Mouse (Mus musculus): ENCODE data around the gene Arl6ip4. TPM values are rescaled to one million over a fixed set of nuclear protein-coding genes. Genes with fewer than 3 reads are reported as not detected.
A peak's percentile ranks its signal among the peaks of the same experiment; 100 is the strongest.

Arl6ip4 gene
- polyA plus RNA-seq, 1 experiment from 2014 or later = 106 TPM

DNA sequence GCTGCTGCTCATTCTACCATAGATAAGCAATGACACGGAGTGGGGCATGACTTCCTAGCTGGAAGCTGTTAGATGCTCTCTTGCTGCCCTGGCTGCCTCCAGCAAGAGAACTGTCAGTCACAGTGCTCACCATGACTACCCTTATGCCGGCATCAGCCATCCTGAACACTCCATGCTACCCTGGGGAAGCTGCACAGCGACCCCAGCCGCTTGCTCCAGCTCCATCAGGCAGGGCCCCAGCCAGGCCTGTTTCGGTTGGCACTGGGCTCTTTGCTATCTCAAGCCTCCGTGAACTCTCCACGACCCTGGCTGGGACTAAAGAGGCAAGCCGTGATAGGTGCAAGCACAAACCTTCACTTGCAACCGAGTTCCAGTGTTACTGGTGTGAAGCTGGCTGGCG, 45.9 kb downstream of the Arl6ip4 start:
- H3K36me3 ChIP-seq = no peaks in the 10 kb centered on the region
- H3K4me1 ChIP-seq = peaks cover 60% of the 10 kb centered on the region
- H3K27ac ChIP-seq = no peak overlapping the region
- H3K9me3 ChIP-seq = no peaks in the 10 kb centered on the region
- no peaks in the 10 kb centered on the region for H3K27me3 ChIP-seq
- no peak overlapping the region for H3K9ac ChIP-seq
- no peak overlapping the region for H3K4me2 ChIP-seq (replicated peaks)
- WGBS = 43% methylated on average over 10 of the region's 10 CpGs
- H3K4me3 ChIP-seq = no peak overlapping the region
- no peak for ATAC-seq (ENCODE audit: low FRiP score, low read depth)

DNA sequence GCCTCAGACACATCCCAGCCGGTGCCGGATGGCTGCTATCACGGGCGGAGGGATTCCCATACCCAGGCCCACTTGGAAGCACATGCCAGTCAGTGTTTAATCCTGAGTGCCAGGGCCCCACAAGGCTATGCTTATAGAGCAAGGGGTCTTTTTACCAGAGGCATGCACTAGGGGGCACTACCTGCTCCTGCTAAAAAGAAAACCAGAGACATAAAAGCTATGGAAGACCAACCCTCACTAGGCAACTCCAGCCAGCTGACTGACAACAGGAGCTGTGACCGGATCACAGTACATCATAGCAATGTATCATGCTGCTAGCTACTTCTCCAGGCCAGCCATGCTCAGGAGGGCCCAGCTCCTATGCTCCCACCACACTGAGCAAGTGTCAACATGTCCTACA, 46.7 kb downstream of the Arl6ip4 start:
- Histone ChIP-seq H3K27ac (no peak overlapping the region), H3K4me2 (replicated peaks) (no peak overlapping the region), H3K9ac (no peak overlapping the region), H3K4me1 (peaks cover 67% of the 10 kb centered on the region), H3K4me3 (no peak overlapping the region), H3K9me3 (no peaks in the 10 kb centered on the region), H3K27me3 (no peaks in the 10 kb centered on the region), H3K36me3 (no peaks in the 10 kb centered on the region)
- 54% methylated on average over 5 of the region's 5 CpGs for WGBS
- ATAC-seq (ENCODE audit: low FRiP score, low read depth) = peak; percentile 20; the same call in 1 of the 2 replicates

DNA sequence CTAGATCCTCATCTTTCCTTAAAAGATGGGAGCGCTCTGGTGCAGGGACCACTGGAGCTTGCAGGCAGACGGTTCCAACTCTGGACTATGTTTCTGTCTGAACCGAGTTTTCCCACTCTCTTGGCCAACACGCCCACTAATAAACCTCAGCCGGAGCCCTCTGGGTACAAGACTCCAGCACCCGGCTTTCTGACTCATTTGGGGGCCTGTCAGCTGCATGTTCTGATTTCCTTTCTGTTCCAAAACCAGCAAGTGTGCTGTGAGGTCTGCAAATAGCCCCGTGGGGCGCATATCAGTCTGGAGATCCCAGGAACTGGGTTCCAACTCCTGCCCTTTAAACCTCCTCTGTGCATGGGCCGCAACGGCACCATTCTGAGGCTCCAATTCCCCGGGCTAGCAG, 47.6 kb downstream of the Arl6ip4 start:
- no peak for ATAC-seq (ENCODE audit: low FRiP score, low read depth)
- 0 out of 2 replicates have a peak overlapping the region, but pooled peaks have one; percentile 19 for H3K4me2 ChIP-seq (replicated peaks)
- no peaks in the 10 kb centered on the region for H3K36me3 ChIP-seq
- H3K9me3 ChIP-seq = no peaks in the 10 kb centered on the region
- 51% methylated on average over 11 of the region's 11 CpGs for WGBS
- no peak overlapping the region; the same call in 1 of the 2 replicates for H3K27ac ChIP-seq
- no peak overlapping the region for H3K9ac ChIP-seq
- peaks cover 72% of the 10 kb centered on the region for H3K4me1 ChIP-seq
- no peak overlapping the region for H3K4me3 ChIP-seq
- H3K27me3 ChIP-seq = no peaks in the 10 kb centered on the region

DNA sequence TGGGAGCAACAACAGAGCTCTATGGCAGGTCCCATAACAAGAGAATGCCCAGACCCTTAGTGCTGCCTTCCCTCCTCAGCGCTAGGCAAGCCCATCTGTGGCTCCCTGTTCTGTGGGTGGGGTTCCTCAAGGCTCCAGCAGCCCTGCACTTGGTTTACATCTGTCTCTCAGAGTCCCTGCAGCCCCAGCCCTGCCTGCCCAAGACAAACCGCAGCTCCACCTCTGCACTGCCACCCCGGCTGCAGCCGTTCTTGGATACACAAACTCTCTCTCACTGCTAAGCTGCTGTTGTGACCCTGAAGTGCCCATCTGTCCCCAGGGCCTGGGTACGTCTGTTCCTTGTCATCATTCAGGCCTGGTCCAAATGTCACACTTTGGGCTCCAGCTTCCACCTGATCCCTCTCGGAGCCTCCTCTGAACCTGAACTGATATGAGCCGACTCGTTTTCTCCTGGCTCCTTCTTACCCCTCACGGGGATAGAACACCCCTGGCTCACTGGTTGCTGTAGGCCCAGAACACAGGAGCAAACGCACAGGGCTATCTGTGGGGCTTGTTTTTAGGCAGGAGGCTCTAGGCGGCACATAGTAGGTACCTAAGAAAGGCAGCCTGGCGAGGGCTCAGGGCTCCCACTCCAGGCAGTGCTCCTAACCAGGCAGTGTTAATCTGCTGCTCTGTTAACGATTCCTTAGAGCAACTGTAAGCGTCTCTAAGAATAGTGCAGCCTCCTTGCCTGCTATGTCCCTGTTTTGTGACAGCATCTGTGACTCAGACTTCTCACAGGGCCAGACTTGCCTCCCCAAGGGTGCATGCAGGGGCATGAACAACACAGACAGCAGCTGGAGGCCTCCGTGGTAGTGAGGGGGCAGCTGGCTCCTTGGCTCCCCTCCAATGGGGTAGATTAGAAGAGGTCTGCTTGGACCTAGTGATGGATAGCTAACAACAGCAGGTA, 50.0 kb downstream of the Arl6ip4 start:
- Histone ChIP-seq H3K36me3 (no peaks in the 10 kb centered on the region), H3K9me3 (no peaks in the 10 kb centered on the region), H3K4me3 (no peak overlapping the region), H3K4me1 (peaks cover 62% of the 10 kb centered on the region), H3K4me2 (replicated peaks) (peak overlapping the region; percentile 32; the same call in 1 of the 2 replicates), H3K27ac (peak overlapping the region; percentile 75), H3K27me3 (no peaks in the 10 kb centered on the region), H3K9ac (0 out of 2 replicates have a peak overlapping the region, but pooled peaks have one; percentile 36)
- 27% methylated on average over 15 of the region's 15 CpGs for WGBS
- peak; percentile 60; the same call in 1 of the 2 replicates for ATAC-seq (ENCODE audit: low FRiP score, low read depth)

DNA sequence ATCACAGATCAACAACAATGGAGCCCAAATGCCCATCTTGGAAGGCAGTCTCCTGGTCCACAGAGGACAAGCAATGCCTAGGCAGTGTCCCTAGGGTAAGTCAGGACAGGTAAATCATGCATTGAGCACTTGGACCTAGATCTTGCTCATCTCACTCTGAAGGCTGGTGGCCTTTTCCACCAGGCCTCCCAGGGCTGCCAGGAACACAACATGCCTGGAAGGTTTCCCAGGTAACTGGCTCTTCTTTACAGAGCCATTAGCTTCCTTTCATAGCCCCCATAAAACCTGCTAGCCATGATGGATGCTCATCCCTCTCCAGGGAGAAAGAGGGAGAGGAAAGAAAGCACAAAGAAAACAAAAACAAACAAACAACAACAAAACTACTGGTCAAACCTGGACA, 50.9 kb downstream of the Arl6ip4 start:
- H3K36me3 ChIP-seq = no peaks in the 10 kb centered on the region
- H3K9ac ChIP-seq = no peak overlapping the region
- H3K27ac ChIP-seq = no peak overlapping the region
- peaks cover 65% of the 10 kb centered on the region for H3K4me1 ChIP-seq
- no peaks in the 10 kb centered on the region for H3K27me3 ChIP-seq
- no peak for ATAC-seq (ENCODE audit: low FRiP score, low read depth)
- no peaks in the 10 kb centered on the region for H3K9me3 ChIP-seq
- no peak overlapping the region for H3K4me3 ChIP-seq
- H3K4me2 ChIP-seq (replicated peaks) = 0 out of 2 replicates have a peak overlapping the region, but pooled peaks have one; percentile 1

DNA sequence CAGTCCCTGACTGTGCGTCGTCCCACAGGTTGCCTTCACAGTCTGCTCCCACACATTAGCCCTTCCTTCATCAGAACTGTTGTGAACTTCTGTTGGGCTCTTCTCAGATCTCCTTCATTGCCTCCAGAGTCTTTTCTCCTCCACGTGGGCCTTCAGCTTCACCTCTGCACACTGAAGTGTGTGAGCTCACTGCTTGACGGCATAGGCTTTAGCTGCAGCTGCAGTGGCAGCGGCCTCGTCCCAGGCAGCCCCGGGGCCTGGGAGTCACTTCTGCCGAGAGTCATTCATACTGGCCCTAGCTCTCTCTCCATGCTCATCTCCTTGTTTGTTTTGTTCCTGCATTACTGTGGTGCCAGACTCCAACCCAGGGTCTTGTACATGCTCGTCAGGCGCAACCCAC, 51.7 kb downstream of the Arl6ip4 start:
- 45% methylated on average over 10 of the region's 10 CpGs for WGBS
- no peaks in the 10 kb centered on the region for H3K36me3 ChIP-seq
- no peak overlapping the region for H3K27ac ChIP-seq
- peaks cover 60% of the 10 kb centered on the region for H3K4me1 ChIP-seq
- no peaks in the 10 kb centered on the region for H3K27me3 ChIP-seq
- no peak for ATAC-seq (ENCODE audit: low FRiP score, low read depth)
- H3K9me3 ChIP-seq = no peaks in the 10 kb centered on the region
- H3K9ac ChIP-seq = no peak overlapping the region
- H3K4me3 ChIP-seq = no peak overlapping the region
- H3K4me2 ChIP-seq (replicated peaks) = no peak overlapping the region

Other genes starting within 250 kb of the Arl6ip4 start
- gene Hcar1, start 236.1 kb upstream of the Arl6ip4 start, polyA plus RNA-seq (2015; fragmentation: Nextera tagmentation; extraction: Ambion mirVana) = 0.17 and 0.24 TPM in 2 replicates
- gene Denr, start 208.9 kb upstream of the Arl6ip4 start, polyA plus RNA-seq (2015; fragmentation: Nextera tagmentation; extraction: Ambion mirVana) = 165 and 167 TPM in 2 replicates
- gene Gm43518, start 188.7 kb upstream of the Arl6ip4 start, polyA plus RNA-seq (2015; fragmentation: Nextera tagmentation; extraction: Ambion mirVana) = 4.1 and 5.5 TPM in 2 replicates
- 7.0 and 7.4 TPM in 2 replicates for gene Ccdc62, start 185.4 kb upstream of the Arl6ip4 start, polyA plus RNA-seq (2015; fragmentation: Nextera tagmentation; extraction: Ambion mirVana)
- gene Hip1r, start 142.5 kb upstream of the Arl6ip4 start, polyA plus RNA-seq (2015; fragmentation: Nextera tagmentation; extraction: Ambion mirVana) = 8.6 and 8.8 TPM in 2 replicates
- 40.9 and 43.7 TPM in 2 replicates for gene Vps37b, start 83.8 kb upstream of the Arl6ip4 start, polyA plus RNA-seq (2015; fragmentation: Nextera tagmentation; extraction: Ambion mirVana)
- 2.9 and 3.0 TPM in 2 replicates for gene Abcb9, start 20.3 kb upstream of the Arl6ip4 start, polyA plus RNA-seq (2015; fragmentation: Nextera tagmentation; extraction: Ambion mirVana)
- gene Ogfod2, start 3.8 kb upstream of the Arl6ip4 start, polyA plus RNA-seq (2015; fragmentation: Nextera tagmentation; extraction: Ambion mirVana) = 19.4 and 21.4 TPM in 2 replicates
- 3.5 and 4.2 TPM in 2 replicates for gene Pitpnm2, start 133.7 kb downstream of the Arl6ip4 start, polyA plus RNA-seq (2015; fragmentation: Nextera tagmentation; extraction: Ambion mirVana)
- gene Mphosph9, start 211.9 kb downstream of the Arl6ip4 start, polyA plus RNA-seq (2015; fragmentation: Nextera tagmentation; extraction: Ambion mirVana) = 12.1 and 13.2 TPM in 2 replicates
- gene 2810006K23Rik, start 212.0 kb downstream of the Arl6ip4 start, polyA plus RNA-seq (2015; fragmentation: Nextera tagmentation; extraction: Ambion mirVana) = 16.2 and 16.3 TPM in 2 replicates
- 43.7 and 49.6 TPM in 2 replicates for gene Cdk2ap1, start 247.0 kb downstream of the Arl6ip4 start, polyA plus RNA-seq (2015; fragmentation: Nextera tagmentation; extraction: Ambion mirVana)